Mouse (Mus musculus) CD4-positive helper T cell, adult 2 months (primary cell): ENCODE data around the gene Olfr38.
A peak's percentile ranks its signal among the peaks of the same experiment; 100 is the strongest.

ENCODE experiments used
- DNase-seq: peaks from one replicate; pipeline ENCODE4 v3.0.0-alpha.2; 2012; ENCODE audit warnings: low read depth, missing footprints, low spot score

Olfr38 gene

DNA sequence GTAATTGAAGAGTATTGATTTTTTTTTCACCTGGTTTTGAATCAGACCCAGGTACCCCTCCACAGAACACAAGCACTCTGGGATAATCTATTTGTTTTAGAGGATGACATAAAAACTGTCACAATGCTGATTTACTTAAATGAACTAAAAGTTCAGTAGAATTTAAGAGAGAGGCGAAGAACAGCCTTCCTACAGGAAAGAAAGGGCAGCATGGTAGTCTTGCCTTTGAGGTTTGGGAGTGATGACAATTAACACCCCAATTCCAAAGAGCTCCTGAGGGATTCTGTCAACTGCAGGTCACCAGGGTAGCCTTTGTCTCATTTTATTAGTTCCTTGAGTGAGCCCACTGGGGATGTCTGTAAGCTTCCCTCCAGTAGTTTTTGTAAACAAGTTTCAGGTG is at the start of gene Olfr38:
Olfr38 (plus strand) TSS at position 301 of the 400 bp plus-strand sequence.
- DNase-seq: no peak

DNA sequence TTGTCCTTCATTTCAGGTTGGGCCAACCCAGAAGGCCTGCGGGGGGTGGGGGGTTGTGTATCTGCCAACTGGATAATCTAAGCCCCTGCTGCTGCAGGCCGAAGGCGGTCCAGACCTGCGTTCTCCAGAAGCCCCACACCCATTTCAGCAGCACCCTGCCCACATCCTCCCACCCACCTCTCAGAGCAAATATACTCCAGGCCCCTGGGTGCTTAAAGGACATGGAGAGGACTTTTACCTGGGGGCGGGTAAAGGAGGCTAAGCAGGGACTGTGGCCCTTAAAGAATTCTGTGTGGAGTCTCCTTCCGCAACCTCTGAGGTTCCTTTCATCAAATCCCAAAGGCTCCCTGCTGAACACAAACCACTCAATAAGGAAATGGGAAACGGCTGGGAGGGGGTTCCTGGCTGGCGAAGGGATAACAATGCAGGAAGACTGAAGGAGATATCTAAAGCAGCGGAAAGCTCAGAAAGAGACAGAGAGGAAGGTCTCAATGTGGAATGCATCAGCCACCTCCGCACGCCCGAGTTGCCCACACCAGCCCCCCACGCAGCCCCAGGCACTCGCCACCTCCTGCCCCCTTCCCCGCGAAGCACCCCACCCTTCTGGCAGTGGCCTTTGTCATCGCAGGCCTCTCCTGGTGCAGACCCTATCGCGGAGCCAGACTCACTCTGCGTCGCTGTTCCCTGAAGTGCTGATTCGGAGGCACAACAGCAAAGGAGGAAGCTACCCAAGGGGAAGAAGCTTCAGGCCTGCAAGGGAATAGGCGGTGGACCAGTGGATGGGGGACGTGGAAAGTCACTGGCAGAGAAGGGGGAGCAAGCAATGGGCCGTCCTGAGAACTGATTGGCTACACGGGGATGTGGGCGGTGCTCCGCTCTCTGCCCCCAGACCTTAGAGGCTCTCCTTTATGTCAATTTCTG is 46.7 kb upstream of the Olfr38 start, which contains the start of gene Tcaf1:
Tcaf1 (minus strand) TSS at position 798 of the 921 bp plus-strand sequence.
- no peak for DNase-seq

DNA sequence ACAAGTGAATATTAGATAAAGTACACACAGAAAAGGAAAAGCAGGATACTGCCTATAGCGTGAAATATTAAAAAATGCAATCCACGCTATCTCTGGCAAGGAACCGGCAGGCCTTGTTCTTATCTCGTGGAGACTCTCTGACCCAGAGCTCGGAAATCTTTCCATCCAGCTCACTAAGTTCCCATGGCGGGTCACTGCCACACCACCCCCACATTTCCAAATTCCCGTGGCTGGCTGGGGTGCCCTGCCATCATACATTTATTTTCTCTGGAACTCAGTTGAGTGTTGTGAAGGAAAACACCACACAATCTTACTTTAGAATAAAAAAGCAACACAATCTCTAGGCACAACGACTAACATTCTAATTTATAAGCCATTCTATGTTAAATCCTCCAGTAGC is 41.5 kb upstream of the Olfr38 start:
- no peak for DNase-seq

DNA sequence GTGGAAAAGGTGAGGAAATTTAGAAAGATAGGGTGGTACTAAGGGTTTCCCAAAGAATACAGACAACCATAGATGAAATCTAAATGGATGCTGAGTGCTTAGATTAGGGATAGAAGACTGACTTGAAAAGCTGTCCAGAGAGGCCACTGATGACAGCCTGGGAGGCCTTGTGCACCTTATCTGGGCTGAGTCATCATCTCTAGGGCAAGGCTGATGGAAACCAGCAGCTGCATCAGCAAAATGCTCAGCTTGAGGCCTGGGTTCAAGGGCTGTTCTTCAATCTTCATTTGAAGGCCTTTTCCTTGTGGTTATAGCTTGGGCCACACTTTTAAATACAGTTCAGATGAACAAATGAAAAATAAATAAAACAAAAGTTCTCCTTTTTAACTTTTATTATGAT is 38.2 kb upstream of the Olfr38 start:
- no peak for DNase-seq

DNA sequence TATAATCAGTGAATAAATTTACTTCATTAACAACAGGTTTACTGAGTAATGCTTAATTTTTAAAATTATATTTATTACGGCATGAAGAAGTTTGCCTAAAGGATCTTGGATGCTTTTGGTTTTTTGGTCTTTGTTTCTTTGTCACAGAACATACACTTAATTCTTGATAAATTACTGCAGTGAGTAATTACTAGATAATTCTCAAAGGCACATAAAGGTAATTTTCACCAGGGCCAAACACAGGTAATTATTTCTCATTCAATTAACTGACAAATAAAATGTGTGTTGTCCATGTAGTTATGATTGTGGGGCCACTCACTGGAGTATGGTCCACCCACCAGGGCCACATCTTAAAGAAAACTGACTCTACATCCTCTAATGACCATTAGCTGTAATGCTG is 17.1 kb upstream of the Olfr38 start, which contains the start of gene Olfr453:
Olfr453 (plus strand) TSS at position 301 of the 400 bp plus-strand sequence.
- DNase-seq: no peak

DNA sequence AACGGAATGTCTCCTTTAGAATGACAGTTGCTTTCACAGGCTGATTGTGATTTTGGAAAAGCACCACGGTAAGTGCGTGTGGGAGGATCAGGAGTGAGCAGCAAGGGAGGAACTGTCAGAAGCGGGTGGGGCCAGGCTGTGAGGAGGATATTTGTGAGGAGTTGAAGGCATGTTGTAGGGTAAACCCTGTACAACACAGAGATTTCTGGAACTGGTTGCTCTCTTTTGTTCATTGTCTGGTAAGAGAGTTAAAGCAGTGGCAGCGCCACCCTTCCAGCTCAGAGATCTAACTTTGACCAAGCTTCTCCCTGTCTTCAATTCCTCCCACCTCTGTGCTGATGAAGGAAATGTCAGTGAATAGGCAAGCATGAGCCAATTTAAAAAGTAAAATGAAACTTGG is 13.9 kb upstream of the Olfr38 start:
- DNase-seq: no peak

DNA sequence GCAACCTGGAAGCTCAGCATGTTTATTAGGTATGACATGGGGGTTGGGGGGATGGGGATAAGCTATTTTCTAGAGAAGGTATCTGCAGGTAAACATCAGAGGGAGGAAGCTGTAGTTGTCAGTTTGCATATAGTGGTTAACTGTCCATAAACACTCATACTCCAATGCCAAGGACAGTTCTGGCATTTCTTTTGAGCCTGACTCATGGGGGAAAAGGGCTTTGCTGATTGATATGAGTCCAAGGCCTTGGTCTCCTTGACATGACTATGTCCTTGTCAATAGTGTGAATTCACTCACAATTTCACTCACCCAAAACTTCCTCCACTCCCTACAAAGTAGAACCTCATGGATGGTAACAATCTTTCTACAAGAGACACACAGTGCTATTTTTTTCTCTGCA is 8.4 kb upstream of the Olfr38 start:
- DNase-seq: no peak

DNA sequence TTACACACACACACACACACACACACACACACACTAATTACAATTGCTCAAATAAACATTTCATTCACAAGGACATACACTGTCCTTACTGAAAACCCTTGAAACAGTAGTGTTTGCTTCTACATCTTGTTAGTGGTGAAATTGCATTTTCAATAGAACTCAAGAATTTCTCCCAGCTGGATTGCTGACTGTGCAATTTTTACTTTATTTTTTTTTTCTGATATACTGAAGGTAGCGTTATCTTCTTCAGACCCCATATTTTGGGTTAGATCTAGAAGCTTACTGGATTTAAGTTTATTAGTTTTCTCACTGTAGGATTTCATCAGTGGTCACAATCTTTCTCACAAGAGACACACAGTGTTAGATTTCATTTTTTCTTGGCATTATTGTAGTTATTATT is 20.9 kb downstream of the Olfr38 start:
- DNase-seq: no peak

DNA sequence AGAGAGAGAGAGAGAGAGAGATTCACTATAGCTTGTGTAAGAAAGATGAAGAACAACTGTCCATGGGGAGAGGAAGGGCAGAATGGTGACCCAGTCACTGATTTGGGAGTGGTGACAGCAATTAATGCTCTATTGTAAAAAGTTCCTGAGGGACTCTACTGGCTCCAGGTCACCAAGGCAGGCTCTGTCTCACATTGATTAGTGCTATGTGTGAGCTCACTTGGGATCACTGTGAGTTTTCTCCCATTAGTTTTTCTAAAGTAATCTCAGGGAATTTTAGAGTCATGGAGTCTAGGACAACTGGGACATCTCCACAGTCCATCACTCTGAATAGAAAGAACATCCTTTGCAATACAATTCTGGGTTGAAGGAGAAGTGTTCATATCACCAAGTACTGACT is 28.6 kb downstream of the Olfr38 start, which contains the start of gene Olfr452:
Olfr452 (plus strand) TSS at position 301 of the 400 bp plus-strand sequence.
- no peak for DNase-seq

DNA sequence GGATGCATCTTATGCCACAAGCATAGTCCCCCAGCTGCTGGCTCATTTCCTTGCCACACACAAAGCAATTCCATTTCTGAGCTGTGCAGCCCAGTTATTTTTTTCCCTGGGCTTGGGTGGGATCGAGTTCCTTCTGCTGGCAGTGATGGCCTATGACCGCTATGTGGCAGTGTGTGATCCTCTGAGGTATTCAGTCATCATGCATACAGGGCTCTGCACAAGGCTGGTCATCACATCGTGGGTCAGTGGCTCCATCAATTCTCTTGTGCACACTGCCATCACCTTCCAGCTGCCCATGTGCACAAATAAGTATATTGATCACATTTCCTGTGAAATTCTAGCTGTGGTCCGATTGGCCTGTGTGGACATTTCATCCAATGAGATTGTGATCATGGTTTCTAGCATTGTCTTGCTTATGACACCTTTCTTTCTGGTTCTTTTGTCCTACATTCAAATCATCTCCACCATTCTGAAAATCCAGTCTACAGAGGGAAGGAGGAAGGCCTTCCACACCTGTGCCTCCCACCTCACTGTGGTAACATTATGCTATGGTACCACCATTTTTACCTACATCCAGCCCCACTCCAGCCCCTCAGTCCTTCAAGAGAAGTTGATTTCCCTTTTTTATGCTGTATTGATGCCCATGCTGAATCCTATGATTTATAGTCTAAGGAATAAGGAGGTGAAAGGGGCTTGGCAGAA is 34.2 kb downstream of the Olfr38 start:
- no peak for DNase-seq

DNA sequence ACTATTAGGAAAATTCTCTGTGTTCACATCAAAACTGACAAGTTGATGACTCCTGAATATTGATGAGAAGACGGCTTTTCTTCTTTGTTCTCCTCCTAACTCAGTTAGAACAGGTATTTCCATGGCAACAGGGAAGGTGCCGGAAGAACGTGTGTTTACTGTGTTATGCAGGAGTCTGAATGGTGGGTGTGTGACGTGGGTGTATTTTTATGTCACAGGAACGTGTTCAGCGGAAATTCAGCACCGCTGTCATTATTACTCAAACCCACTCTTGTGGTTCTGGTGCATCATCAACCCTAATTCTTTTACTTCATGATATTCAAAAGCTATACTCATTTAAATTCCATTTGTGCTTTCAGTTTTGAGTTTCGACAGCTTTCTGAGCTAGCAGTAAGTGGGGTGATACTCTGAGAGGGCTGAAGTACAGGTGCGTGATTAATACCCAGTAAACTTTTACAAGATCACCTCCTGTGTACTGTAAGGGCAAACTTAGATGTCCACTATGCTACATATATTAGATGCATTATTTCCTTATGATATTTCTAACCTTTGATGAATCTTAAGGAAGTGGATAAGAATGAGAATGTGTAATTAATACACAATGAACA is 34.8 kb downstream of the Olfr38 start:
- no peak for DNase-seq

DNA sequence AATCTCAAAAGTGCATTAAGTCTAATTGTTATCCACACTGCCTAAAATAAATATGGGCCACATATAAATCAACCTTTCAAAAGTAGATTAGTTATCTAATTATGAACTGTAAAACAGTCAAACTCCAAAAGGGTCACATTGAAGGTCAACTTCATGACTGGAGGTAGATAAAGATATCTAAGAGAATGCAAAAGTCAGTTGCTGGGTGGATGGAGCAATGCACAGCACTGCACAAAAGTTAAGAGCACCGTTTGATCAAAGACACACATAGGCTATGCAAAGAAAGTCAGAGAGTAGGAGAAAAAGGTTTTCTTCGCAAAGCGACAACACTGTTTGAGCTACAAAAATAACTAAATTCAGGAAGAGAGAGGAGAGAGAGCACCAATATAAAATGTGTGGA is 38.8 kb downstream of the Olfr38 start:
- no peak for DNase-seq

DNA sequence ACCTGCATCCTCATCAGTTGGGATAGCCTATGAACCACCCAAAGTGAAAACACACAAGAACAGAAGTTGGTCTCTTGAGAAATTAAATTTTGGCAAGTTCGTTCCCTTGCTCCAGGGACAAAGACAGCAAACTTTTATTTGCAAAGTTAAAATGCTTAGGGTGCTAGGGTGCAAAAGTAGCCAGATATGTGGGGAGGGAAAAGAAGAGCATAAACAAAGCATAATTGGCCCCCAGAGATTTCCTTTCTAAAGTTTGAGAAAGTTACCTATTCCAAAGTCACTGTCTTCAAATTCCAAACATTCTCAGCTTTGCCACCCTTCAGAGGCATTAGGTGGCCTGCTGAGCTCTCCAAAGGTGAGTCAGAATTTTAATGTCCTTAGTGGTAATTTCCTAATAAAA is 55.4 kb downstream of the Olfr38 start, which contains the start of gene Olfr450:
Olfr450 (plus strand) TSS at position 301 of the 400 bp plus-strand sequence.
- peak; percentile 8 for DNase-seq
